Mouse (Mus musculus): ENCODE measurements around the gene Samhd1. TPM values are rescaled to one million over a fixed set of nuclear protein-coding genes. Genes with fewer than 3 reads are reported as not detected.
A peak's percentile ranks its signal among the peaks of the same experiment; 100 is the strongest.

Gene Samhd1
- total RNA-seq, 4 experiments from 2014 or later: 22.4 to 38.9 (median 31.0) TPM

DNA sequence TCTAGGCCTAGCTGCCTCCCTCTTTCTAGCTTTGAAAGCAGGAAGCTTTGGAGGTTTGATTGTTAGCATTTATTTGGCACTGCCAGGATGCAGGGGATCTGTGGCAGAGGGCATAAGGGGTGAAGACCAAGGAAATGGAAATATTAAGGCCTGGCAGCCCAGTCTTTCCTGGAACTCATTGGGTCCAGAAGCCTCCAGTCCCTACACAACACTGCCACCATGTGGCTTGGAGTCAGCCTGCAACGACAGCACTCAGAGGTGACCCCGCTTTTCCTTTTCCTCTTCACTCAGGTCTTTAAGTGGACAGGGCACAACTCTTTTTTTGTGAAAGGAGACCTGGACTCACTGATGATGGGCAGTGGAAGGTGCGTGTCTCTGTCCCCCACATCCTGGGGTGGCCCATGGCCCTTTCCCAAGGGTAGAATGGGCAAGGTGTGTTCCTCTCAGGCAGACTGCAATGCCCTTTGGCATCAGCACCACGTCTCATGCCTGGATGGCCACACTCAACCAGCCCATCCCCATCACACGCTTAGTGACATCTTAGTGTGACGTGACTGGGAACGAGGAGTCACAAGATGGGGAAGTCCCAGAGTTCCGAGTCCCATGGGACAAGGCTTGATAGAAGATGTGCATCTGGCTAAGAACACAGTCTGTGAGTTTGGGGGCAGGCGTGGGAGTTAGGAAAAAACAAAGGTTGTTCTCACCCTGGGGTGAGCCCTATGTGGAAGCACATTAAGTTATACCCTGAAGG, 39.9 kb downstream of the Samhd1 start:
- peak; percentile 41 for DNase-seq

DNA sequence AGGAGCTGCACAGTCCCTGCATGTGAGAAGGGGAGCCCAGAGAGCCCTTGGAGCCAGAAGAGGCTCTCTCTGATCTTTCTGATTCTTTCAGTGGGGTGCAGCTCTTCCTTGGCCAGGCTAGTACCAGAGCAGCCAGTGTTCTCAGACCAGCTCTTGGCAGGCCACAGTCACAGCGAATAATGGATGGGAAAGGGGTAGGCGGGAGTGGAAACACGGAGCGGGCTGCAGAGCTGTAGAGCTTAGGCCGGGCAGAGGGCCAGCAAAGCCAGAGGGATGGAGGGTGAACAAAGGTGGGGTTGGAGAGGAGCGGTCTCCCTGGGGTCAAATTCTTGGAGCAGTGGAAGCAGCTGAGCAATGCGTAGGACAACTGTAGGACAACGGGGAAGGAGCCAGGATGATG, 43.0 kb downstream of the Samhd1 start:
- no peak for DNase-seq

GRCm38 (mm10) chr2:157087536-157088317, 47.3 kb downstream of the Samhd1 start:
- no peak for DNase-seq

DNA sequence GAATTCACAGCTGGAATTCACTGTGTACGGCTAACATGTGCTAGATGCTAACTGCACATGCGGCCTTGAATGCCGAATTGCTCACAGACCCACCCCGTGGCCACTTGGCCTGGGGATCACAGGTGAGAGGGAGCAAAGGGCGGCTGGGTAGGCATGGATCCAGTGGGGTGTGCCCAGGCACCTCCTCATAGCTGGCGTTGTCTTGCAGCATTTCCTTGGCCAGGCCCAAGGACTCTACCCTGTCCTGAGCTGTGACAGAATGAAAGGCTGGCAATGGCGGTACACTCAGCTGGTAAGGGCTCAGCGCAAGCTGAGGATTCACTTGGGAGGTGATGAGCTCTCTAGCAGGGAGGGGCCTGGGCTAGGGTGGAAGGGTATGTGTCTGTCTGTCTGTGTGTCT, 48.3 kb downstream of the Samhd1 start, which contains the start of gene Tldc2:
Gene Tldc2, plus strand, starts transcription at position 260 of the 400 bp plus-strand sequence.
- DNase-seq: no peak

GRCm38 (mm10) chr2:157084831-157085585, 50.1 kb downstream of the Samhd1 start:
- DNase-seq: no peak

- no peak for DNase-seq
These were observed 53.1 kb downstream of the Samhd1 start for GRCm38 (mm10) chr2:157081960-157082359.

DNA sequence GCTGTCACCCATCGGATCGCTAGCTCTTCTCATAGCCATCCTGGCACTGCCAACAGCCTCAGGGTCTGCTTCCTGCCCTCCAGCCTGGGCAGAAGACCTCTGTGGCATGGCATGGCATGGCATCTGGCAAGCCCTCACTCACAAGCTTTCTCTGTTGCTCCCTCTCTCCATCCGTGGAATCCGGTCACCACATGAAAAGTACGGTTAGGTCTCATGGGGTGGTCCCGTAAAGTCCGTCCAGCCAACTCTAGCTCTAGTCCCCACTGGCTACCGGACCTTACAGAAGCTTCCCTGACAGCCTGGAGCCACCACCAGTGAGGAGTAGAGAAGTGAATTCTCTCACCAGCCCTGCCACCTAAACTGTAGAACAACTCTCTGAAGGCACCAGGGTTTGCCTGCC, 53.7 kb downstream of the Samhd1 start:
- DNase-seq: no peak

DNA sequence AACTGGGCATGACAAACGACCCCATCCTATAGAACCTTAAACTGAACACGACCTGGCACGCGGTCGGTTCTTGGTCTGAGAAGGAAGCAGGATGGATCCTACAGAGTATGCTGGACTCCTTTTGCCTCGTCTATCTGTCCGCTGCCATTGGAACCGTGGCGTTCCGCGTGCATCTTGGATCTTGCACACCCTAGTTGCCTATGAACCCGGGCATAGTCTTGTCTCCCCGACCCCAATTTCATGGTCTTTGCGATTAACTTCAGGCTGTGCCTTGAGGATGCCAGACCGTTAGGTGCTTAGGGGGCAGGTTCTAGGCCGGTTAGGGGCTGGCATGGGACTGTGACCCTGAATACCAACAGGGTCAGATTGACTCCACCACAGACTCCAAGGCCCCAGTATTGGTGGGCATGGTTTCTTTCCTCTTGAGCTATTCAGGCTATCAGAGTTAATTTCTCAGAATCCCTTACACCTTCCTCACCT, 55.3 kb downstream of the Samhd1 start:
- no peak for DNase-seq

DNA sequence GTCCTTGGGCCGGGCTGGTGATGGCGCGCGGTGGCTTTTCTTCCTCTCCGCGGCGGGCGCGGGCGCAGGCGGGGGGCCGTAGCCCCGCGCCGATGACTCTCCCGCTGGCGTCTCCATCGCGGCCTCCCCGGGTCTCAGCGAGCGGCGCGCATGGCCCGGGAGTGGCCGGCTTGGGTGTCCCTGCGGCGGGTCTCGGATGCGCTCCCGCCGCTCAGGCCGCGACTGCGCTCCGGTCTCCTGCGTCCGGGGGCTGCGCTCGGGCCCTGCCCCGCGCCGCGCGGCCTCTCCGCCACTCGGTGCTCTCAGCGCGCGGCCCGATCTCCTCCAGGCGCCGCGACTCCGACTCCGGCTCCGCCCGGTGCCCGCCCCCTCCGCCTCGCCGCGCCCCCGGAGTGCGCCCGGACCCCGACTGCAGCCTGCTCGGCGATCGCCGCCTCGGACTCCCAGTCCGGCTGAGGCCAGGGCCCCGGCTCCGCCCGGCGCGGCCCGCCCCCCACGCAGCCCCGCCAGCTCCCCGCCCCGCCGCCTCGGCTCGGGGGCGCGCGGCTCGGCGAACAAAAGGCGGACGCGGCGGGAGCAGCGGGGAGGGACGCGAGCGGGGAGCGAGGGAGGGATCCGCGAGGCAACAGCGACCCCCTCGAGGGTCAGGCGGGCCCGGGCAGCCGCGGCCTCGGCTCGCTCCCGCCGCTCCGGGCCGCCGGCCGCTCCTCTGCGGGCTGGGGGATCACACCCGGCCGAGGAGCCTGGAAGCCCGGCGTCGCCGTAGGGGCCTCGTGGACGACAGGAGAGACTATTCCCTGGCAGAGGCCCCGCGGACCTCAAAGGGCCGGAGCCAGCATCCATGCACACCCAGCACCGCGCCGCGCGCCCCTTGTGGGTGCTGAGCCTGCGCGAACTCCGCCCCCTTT, 56.0 kb downstream of the Samhd1 start, which contains the start of gene Soga1:
Gene Soga1, minus strand, starts transcription at position 462 of the 908 bp plus-strand sequence.
- DNase-seq: peak; percentile 84

GRCm38 (mm10) chr2:157078059-157078792, 56.8 kb downstream of the Samhd1 start:
- no peak for DNase-seq

- DNase-seq: peak; percentile 89
These were observed 57.4 kb downstream of the Samhd1 start for GRCm38 (mm10) chr2:157077641-157078058.

GRCm38 (mm10) chr2:157077160-157077559, 57.9 kb downstream of the Samhd1 start:
- no peak for DNase-seq

- DNase-seq: no peak
These were observed 58.5 kb downstream of the Samhd1 start for GRCm38 (mm10) chr2:157076585-157076984.

DNA sequence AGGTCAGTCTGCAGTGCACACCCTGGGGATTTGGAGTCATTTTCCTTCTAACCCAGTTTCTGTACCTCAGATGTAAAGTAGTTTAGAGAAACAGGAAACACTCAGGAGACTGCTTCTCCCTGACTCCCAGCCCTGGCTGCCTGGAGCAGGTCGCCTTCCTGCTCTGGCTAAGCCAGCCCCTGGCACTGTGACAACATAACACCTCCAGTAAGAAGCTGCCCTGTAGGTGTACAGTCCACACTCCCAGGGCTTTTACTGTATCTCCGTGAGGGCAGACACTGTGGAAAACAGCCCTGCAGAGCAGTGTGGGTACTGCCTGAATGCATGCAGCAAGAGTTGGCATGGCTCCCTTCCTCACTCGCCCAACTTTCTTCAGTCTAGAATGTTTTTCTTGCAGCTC, 59.4 kb downstream of the Samhd1 start:
- DNase-seq: no peak

GRCm38 (mm10) chr2:157075226-157075625, 59.8 kb downstream of the Samhd1 start:
- DNase-seq: no peak

GRCm38 (mm10) chr2:157074772-157075171, 60.3 kb downstream of the Samhd1 start:
- no peak for DNase-seq

DNA sequence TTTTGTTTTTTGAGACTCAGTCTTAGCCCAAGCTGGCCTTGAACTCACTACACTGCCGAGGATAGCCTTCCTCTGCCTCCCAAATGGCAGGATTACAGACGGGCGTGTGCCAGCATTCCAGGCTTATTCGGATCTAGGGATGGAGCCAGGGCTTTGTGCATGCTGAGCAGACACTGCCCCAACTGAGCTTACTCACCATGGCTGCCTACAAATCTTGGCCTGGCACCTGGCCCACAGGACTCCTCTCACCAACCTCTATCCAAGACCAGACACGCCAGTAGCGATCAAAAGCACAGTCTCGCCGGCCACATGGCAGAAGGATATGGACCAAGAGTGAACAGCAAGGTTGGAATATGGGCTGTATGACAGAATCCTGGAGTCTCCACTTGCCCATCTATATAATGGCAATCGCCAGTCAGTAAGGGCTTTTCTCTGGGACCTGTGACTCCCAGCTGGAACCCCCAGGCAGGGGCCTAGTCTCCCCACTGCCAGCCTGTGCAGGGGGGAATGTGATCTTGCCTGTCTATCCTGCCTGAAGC, 60.8 kb downstream of the Samhd1 start:
- no peak for DNase-seq

GRCm38 (mm10) chr2:157073378-157074052, 61.5 kb downstream of the Samhd1 start:
- no peak for DNase-seq

GRCm38 (mm10) chr2:157072316-157072990, 62.6 kb downstream of the Samhd1 start:
- DNase-seq: no peak
